Mouse (Mus musculus) stomach, embryonic 16.5 days (tissue): ENCODE measurements around the gene Tmprss12. TPM values are rescaled to one million over a fixed set of nuclear protein-coding genes. Genes with fewer than 3 reads are reported as not detected.
"Not testable (repeated sequence)": the region's sequence is repeated elsewhere in the genome, so short reads cannot be mapped to it uniquely, and the experiment has no call there.

Source experiments
- ATAC-seq: fragments of 200-750 bp; cut with Nextera tagmentation; 2 replicates; pipeline ENCODE4 v1.8.0; 2017; ENCODE audit warnings: moderate number of reproducible peaks, moderate TSS enrichment; ENCODE audit not compliant: insufficient read depth, low FRiP score
- H3K27ac ChIP-seq: fragments of 300-500 bp; sonication (generic); 2 replicates; pipeline ENCODE4 v1.5.1; 2014; ENCODE audit warnings: low read length
- H3K27me3 ChIP-seq: fragments of 300-500 bp; sonication (generic); 2 replicates; pipeline ENCODE4 v1.6.1; 2014; ENCODE audit warnings: low read length, control low read depth, mixed read lengths; ENCODE audit not compliant: control insufficient read depth, insufficient read depth
- H3K36me3 ChIP-seq: fragments of 300-500 bp; sonication (generic); 2 replicates; pipeline ENCODE4 v1.6.1; 2014; ENCODE audit warnings: low read length; ENCODE audit not compliant: control insufficient read depth, insufficient read depth
- H3K4me1 ChIP-seq: fragments of 300-500 bp; sonication (generic); 2 replicates; pipeline ENCODE4 v1.6.1; 2014; ENCODE audit warnings: low read length, control low read depth, mixed read lengths; ENCODE audit not compliant: control insufficient read depth, insufficient read depth
- H3K4me2 ChIP-seq: fragments of 300-500 bp; sonication (generic); 2 replicates; pipeline ENCODE4 v1.6.1; 2014; ENCODE audit warnings: low read depth, low read length, mixed read lengths
- H3K4me3 ChIP-seq: fragments of 300-500 bp; sonication (generic); replicated peaks from 2 replicates; pipeline ENCODE4 v1.5.1; 2014; ENCODE audit warnings: mild to moderate bottlenecking, low read length
- H3K9ac ChIP-seq: fragments of 300-500 bp; sonication (generic); 2 replicates; pipeline ENCODE4 v1.6.1; 2014; ENCODE audit warnings: low read length
- H3K9me3 ChIP-seq: fragments of 300-500 bp; sonication (generic); replicated peaks from 2 replicates; pipeline ENCODE4 v1.6.1; 2016; ENCODE audit warnings: low read length, control low read depth; ENCODE audit not compliant: control insufficient read depth
- WGBS: fragments of 180-500 bp; shearing (Covaris S2); extraction: QIAGEN DNeasy Blood & Tissue Kit; methylation state at CpG from one replicate; pipeline ENCODE4 v1.1.7; 2014; 5-methylcytosine and 5-hydroxymethylcytosine counted together
- polyA plus RNA-seq: library from polyadenylated mRNA; unstranded; fragments of >200 nt; fragmentation: Nextera tagmentation; extraction: Ambion mirVana; gene quantifications from 2 replicates; pipeline ENCODE4 v1.2.1, GENCODE M21; 2015

Tmprss12 gene
- polyA plus RNA-seq, 1 experiment from 2014 or later, result 0.30 TPM

DNA sequence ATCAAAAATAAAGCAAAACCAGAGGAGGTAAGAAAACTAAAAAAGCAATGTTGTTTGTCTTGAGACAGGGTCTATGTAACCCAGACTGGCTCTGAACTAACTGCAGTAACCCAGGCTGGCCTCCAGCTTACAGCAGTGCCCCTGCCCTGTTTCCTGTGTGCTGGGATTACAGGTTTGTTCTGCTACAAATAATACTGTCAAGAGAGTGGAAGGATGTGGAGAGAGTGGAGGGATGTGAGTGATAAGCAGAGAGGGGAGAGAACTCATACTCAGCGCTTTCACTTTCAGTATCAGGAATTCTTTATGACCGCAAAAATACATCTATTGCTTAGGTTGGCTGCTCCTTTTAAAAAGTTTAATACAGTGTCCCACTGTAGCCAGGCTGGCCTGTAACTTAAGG, 31.7 kb downstream of the Tmprss12 start:
- WGBS, result 70% methylated on average over 2 of the region's 2 CpGs
- ATAC-seq, result no peak
- Histone ChIP-seq H3K36me3 (0 out of 2 replicates have a peak, but pooled peaks cover 3% of the 10 kb centered on the region), H3K27me3 (no peaks in the 10 kb centered on the region), H3K9me3 (no peaks in the 10 kb centered on the region), H3K27ac (no peak overlapping the region), H3K4me3 (no peak overlapping the region), H3K9ac (no peak overlapping the region), H3K4me1 (0 out of 2 replicates have a peak, but pooled peaks cover 3% of the 10 kb centered on the region), H3K4me2 (no peak overlapping the region; the same call in 1 of the 2 replicates)

DNA sequence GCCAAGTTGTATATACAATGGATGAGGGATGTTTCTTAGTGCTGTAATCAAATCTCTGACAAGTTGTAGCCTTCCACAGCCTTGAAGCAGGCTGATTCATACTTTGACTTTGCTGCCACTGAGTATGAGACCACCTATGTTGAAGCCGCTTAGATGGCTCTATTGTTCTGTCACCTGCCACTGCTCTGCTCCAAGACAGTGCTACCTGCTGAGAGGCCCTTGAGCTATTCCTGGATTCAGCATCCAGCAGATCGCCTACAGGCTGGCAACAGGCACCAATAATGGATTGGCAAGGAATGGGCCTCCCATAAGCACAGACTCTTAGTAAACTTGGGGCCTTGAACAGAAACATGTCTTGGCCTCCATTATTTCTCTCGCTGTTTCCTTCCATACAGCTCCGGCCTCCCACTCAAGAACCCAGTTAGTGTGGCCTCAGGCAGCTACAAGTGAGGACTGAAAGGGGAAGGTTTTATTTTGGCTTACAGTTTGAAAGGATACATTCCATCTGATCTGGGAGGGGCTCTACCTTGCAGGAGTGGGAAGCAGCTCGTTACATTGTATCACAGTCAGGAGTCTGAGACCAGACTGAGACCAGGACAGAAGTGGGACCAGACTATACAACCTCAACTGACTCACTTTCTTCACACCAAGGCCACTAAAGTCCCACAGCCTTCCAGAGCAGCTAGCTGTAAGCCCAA, 34.0 kb downstream of the Tmprss12 start:
- WGBS, result 92% methylated on average over 5 of the region's 5 CpGs

DNA sequence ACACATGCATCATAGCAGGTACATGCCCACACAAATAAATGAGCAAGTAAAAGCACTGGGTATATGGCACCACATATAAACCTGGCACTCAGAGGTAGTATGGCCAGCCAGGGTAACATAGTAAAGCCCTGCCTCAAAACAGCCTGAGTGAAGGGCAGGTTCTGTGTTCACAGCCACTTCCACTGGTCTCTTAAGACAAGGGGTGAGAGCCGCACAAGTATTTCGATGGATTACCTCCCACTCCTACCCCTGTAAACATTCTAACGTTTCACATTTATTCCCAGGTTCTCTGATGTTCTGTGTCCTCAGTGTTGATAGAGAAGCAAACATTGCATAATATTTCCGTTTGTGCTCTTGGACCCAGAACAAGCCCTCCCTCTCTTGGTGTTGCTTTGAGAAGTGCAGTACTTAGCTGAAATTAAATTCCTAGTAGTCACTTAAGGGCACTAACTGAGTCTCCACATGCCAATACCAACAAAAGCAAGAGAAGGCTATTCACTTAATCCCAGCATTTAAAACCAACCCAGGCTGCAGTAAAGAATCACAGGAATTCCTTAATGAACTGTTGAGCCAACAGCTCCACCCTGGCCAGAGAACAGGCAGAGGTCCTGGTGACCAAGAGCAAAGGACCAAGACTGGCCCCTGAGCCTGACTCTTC, 37.5 kb downstream of the Tmprss12 start:
- not testable (repeated sequence) for H3K27ac ChIP-seq, ATAC-seq, H3K9ac ChIP-seq, H3K9me3 ChIP-seq, H3K4me2 ChIP-seq, H3K4me3 ChIP-seq, H3K36me3 ChIP-seq, H3K27me3 ChIP-seq, H3K4me1 ChIP-seq
- WGBS, result 30% methylated on average over 4 of the region's 4 CpGs

More for the DNA sequence above, 34.0 kb downstream of the Tmprss12 start:
- ATAC-seq, result no peak
- H3K9ac ChIP-seq, result no peak overlapping the region
- no peaks in the 10 kb centered on the region for H3K9me3 ChIP-seq
- H3K4me3 ChIP-seq, result no peak overlapping the region
- H3K4me2 ChIP-seq, result no peak overlapping the region
- H3K4me1 ChIP-seq, result 0 out of 2 replicates have a peak, but pooled peaks cover 3% of the 10 kb centered on the region
- 0 out of 2 replicates have a peak, but pooled peaks cover 3% of the 10 kb centered on the region for H3K36me3 ChIP-seq
- H3K27me3 ChIP-seq, result no peaks in the 10 kb centered on the region
- no peak overlapping the region for H3K27ac ChIP-seq

DNA sequence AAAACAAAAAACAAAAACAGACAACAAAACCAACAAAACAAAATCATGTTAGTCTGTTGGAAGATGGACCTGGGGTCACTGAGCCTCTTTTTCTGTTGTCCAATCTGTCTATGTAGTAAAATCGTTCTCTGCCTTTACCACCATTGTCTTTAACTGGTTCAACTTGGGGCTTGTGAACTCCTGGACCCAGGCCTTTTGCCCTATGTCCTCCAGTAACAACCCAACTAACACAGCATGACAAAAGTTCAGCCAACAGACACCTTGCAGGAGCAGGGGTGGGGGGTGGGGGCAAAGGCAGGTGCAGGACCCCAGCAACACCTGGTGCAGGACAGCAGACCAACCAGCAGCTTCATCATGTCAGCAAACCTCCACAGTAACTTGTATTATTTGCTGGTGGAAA, 39.2 kb downstream of the Tmprss12 start:
- ATAC-seq, result no peak
- Histone ChIP-seq H3K27me3 (no peaks in the 10 kb centered on the region), H3K27ac (no peak overlapping the region), H3K9ac (no peak overlapping the region), H3K4me2 (no peak overlapping the region), H3K4me3 (no peak overlapping the region), H3K4me1 (no peaks in the 10 kb centered on the region), H3K36me3 (no peaks in the 10 kb centered on the region), H3K9me3 (no peaks in the 10 kb centered on the region)
- 76% methylated on average over 1 of the region's 1 CpGs for WGBS

DNA sequence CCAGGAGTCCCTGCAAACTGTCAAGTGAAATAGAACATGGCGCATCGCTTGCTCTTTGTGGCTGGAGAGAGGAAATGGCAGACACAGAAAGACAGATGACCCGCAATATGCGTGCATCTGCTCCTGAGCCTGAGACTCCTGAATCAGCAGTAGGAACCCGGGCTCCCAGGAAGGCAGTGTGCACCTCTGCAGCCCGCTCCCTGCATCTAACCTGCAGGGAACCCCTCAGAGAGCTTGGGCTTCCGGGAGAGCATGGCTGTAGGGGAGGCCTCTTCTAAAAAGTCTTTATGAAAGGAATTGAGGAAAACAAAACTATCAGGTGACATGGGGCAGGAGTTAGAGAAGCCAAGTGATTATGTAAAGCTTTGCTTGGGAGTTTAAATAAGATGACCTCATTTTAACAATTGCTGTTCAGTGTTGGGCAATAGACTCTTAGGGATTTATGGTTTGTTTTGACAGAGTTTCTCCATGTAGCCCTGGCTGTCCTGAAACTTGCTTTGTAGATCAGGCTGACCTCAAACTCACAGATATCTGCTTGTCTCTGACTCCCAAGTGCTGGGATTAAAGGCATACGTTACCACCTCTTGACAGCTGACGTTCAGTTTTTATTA, 39.8 kb downstream of the Tmprss12 start:
- 52% methylated on average over 9 of the region's 9 CpGs for WGBS
- H3K9me3 ChIP-seq, result no peaks in the 10 kb centered on the region
- no peak overlapping the region for H3K9ac ChIP-seq
- no peak overlapping the region for H3K4me3 ChIP-seq
- no peak for ATAC-seq
- no peaks in the 10 kb centered on the region for H3K27me3 ChIP-seq
- H3K4me2 ChIP-seq, result no peak overlapping the region
- H3K4me1 ChIP-seq, result no peaks in the 10 kb centered on the region
- H3K36me3 ChIP-seq, result no peaks in the 10 kb centered on the region
- no peak overlapping the region for H3K27ac ChIP-seq

DNA sequence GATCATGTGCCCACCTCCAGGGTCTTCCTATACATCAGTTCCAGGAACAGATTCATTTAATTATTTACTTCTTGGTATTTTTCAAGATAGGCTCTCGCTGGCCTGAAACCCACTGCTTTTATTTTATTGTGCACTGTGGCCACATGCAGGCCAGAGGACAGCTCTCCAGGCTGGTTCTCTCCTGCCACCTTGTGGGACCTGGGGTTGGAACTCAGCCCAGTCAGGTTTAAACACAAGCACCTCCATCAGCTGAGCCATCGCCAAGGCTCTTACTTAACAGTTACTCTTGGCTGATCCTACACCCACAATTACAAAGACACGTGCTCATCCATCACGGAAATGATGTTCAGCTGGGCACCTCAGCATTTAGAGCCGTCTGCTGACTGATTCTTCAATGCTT, 40.5 kb downstream of the Tmprss12 start:
- H3K27me3 ChIP-seq, result no peaks in the 10 kb centered on the region
- no peaks in the 10 kb centered on the region for H3K36me3 ChIP-seq
- no peak overlapping the region for H3K4me3 ChIP-seq
- no peaks in the 10 kb centered on the region for H3K9me3 ChIP-seq
- ATAC-seq, result no peak
- WGBS, result 40% methylated on average over 5 of the region's 5 CpGs
- H3K4me1 ChIP-seq, result no peaks in the 10 kb centered on the region
- H3K4me2 ChIP-seq, result no peak overlapping the region
- no peak overlapping the region for H3K27ac ChIP-seq
- no peak overlapping the region for H3K9ac ChIP-seq

DNA sequence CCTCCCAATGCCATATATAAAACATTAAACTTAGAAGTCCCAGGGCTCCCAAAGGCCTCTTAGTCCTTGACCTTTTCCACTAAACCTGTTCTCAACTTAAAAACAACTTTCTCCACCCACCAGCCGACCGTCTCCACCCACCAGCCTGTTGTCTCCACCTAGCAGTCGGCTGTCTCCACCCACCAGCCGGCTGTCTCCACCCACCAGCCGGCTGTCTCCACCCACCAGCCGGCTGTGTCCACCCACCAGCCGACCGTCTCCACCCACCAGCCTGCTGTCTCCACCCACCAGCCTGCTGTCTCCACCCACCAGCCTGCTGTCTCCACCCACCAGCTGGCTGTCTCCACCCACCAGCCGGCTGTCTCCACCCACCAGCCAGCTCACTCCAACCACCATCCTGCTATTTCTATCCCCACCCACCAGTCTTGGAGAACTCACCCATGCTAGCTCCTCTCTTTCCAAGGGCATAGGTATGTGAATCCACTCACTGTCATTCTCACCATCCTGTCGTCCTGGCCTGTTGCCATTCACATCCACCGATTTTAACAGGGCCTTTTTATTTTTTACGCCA, 43.5 kb downstream of the Tmprss12 start:
- Histone ChIP-seq H3K27me3 (no peaks in the 10 kb centered on the region), H3K27ac (no peak overlapping the region; the same call in 1 of the 2 replicates), H3K4me2 (no peak overlapping the region), H3K9ac (no peak overlapping the region), H3K9me3 (no peaks in the 10 kb centered on the region), H3K36me3 (no peaks in the 10 kb centered on the region), H3K4me1 (no peaks in the 10 kb centered on the region), H3K4me3 (no peak overlapping the region)
- 67% methylated on average over 12 of the region's 12 CpGs for WGBS
- no peak for ATAC-seq

DNA sequence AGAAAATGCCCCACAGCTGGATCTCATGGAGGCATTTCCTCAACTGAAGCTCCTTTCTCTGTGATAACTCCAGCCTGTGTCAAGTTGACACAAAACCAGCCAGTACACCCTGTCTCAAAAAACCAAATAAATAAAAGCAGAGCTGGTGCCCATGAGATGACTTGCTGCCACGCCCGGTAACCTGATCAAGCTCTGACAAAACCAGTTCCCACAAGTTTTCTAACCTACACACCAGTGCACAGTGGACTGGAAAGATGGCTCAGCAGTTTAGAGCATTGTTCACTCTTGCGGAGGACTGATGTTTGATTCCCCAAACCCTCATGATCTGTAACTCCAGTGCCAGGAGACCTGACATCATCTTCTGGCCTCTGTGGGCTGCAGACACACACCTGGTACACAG, 44.6 kb downstream of the Tmprss12 start:
- WGBS, result 80% methylated on average over 3 of the region's 3 CpGs
- Histone ChIP-seq H3K9ac (no peak overlapping the region), H3K36me3 (no peaks in the 10 kb centered on the region), H3K4me3 (no peak overlapping the region), H3K4me2 (no peak overlapping the region), H3K27me3 (no peaks in the 10 kb centered on the region), H3K27ac (no peak overlapping the region), H3K4me1 (no peaks in the 10 kb centered on the region), H3K9me3 (no peaks in the 10 kb centered on the region)
- ATAC-seq, result no peak

DNA sequence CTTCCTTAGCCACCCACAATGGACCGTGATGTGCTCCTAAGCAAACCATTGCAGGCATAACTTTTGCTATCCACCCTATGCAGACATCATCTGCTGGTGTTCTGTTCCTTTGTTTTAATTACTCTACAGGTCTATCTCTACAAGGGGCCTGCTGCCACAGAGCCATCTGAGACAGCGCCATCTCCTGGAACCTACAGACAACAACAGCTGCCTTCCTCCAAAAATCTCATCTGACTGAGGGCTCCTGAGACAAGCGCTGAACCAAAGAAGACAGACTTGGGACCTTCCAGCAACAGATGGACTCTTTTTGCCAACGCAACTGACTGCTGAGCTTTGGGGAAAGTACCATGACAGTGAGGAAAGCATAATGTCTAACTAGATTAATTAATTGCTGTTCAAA, 47.5 kb downstream of the Tmprss12 start:
- not testable (repeated sequence) for H3K4me1 ChIP-seq, H3K27me3 ChIP-seq, H3K9ac ChIP-seq, H3K27ac ChIP-seq, H3K4me2 ChIP-seq, H3K4me3 ChIP-seq, H3K9me3 ChIP-seq, H3K36me3 ChIP-seq, ATAC-seq
- WGBS, result 66% methylated on average over 3 of the region's 4 CpGs
